Mouse (Mus musculus): Measurements from ENCODE around the gene Mettl17.
"Not testable (repeated sequence)": the region's sequence is repeated elsewhere in the genome, so short reads cannot be mapped to it uniquely, and the experiment has no call there.

Gene Mettl17

GRCm38 (mm10) chr14:51884598-51885331 is at the start of gene Mettl17:
TSS of gene Mettl17 (plus strand) at chr14:51884842.
- DNase-seq (ENCODE audit: low spot score in 2 of 2) = peak; percentile 95 to 96

DNA sequence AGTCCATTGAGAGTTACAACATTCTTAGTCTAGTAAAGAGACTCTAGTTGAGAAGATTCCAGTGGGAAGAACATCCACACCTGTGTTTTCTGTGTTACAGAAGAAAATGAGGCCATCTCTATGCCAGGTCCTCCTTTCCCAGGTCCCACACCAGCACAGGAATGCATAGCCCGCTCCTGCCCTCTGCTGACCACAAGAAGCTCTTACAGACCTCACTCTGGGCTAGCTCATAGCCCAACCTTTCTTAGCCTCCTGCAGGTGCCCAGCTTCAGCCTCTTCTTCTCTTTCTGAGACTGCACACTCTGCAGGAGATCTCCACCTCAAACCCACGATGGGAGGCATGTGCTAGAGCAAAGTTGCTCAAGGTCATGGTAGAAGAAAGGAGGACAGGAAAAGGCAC is 46.2 kb upstream of the Mettl17 start:
- not testable (repeated sequence) for DNase-seq (ENCODE audit: low spot score in 2 of 2)

GRCm38 (mm10) chr14:51842250-51842649 is 42.4 kb upstream of the Mettl17 start:
- no peak for DNase-seq (ENCODE audit: low spot score in 2 of 2)

DNA sequence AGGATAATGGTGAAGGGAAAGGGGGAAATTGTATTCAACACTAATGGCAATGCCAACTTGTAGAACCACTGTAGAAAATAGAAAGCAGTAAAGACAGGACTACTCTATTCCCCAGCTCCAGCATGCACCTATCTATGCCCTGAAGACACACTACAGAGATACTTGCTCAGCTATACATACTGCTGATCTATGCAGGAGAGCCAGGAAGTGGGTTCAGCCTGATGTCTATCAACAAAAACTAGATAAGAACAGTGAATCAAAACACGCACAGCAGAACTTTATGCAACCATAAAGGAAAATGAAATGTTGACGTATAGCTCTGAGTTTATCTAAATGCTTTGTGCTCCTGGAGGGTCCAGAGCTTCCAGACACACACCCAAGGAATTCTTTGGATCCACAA is 41.9 kb upstream of the Mettl17 start:
- no peak for DNase-seq (ENCODE audit: low spot score in 2 of 2)

DNA sequence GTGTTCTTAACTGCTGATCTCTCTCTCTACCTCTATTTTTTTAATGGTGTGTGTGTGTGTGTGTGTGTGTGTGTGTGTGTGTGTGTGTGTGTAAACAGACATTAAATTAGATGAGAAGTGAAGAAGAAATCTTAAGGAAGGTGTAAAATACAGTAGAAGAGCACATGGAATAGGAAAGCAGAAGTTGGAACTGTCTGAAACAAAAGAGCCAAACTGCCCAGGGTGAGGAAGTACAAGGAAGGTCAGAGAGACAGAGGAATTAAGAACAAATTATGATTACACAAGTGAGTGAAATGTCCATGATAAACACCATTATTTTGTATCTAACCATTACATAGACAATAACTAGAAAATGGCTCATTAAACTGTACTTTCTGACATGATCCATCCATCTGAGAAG is 40.8 kb upstream of the Mettl17 start:
- DNase-seq (ENCODE audit: low spot score in 2 of 2) = no peak

GRCm38 (mm10) chr14:51846566-51846965 is 38.1 kb upstream of the Mettl17 start:
- no peak for DNase-seq (ENCODE audit: low spot score in 2 of 2)

DNA sequence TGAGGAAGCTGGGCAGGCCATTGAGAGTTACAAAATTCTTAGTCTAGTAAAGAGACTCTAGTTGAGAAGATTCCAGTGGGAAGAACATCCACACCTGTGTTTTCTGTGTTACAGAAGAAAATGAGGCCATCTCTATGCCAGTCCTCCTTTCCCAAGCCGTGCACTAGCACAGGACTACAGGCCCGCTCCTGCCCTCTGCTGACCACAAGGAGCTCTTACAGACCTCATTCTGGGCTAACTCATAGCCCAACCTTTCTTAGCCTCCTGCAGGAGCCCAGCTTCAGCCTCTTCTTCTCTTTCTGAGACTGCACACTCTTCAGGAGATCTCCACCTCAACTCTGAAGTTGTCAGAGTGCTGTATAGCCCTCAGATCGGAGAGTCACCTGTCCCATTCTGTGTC is 33.6 kb upstream of the Mettl17 start:
- DNase-seq (ENCODE audit: low spot score in 2 of 2) = not testable (repeated sequence)

GRCm38 (mm10) chr14:51853399-51853798 is 31.2 kb upstream of the Mettl17 start, which contains the start of gene Ear6:
TSS of gene Ear6 (plus strand) at chr14:51853699.
- DNase-seq (ENCODE audit: low spot score in 2 of 2) = no peak

- DNase-seq (ENCODE audit: low spot score in 2 of 2) = not testable (repeated sequence)
Observed at GRCm38 (mm10) chr14:51855280-51855679, 29.4 kb upstream of the Mettl17 start.

GRCm38 (mm10) chr14:51863603-51864002 is 21.0 kb upstream of the Mettl17 start:
- not testable (repeated sequence) for DNase-seq (ENCODE audit: low spot score in 2 of 2)

DNA sequence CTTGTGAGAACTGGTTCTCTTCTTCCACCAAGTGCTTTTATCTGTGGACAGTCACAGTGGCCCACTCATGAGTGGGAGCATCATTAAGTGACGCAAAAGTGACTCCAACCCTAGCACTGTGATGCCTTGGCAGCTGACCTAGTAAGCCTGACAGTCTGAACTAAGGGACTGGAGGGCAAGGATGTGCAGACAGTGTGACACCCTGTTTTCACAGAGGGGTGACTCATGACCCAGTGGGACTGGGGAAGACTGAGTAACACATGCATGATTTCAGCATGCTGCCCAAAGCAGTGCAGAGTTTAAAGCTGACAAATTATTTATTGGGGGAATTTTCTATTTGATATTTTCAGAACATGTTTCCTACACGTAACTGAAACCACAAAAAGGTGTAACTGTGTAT is 13.9 kb upstream of the Mettl17 start:
- DNase-seq (ENCODE audit: low spot score in 2 of 2) = no peak

DNA sequence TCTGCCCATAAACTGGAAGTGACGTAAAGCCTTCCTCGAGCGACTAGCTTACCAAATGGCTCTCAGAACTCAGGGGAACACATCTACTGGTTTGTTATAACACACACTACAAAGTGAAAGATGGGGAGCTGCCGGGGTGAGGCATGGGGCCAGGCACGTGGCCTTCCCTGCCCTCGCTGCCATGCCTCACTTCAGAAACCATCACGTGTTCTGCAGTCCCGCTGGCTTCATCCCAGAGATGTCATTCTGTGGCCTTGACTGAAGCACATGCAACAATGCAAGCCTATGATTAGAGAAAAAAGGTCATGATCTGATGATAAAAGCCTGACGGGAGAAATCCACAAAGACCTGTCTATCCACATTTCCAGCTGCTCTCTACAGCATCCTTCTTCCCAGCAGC is 12.9 kb upstream of the Mettl17 start:
- no peak for DNase-seq (ENCODE audit: low spot score in 2 of 2)

DNA sequence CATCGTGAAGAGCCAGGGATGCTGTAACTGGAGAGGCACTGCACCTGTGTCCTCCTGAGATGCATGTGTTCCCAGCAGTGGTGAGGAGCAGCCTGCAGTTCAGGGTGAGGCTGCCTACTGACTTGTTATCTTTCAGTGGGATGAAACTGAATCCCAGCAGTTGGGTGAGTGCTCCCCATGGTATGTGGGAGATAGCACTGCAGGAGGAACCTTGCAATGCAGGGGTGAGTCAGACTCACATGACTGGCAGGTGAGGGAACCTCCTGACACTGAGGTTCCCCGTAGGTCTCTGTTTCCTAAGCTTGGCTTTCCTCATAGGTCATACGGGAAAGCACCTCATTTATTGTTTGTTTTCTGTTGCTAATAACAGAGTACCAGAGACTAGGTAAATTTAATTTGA is 7.1 kb upstream of the Mettl17 start:
- DNase-seq (ENCODE audit: low spot score in 2 of 2) = no peak

GRCm38 (mm10) chr14:51883527-51884030 is 1.1 kb upstream of the Mettl17 start:
- peak; percentile 84 to 90 for DNase-seq (ENCODE audit: low spot score in 2 of 2)

- DNase-seq (ENCODE audit: low spot score in 2 of 2) = no peak
Observed at GRCm38 (mm10) chr14:51884031-51884544, 554 bp upstream of the Mettl17 start.

GRCm38 (mm10) chr14:51886051-51886450 is 1.4 kb downstream of the Mettl17 start:
- no peak for DNase-seq (ENCODE audit: low spot score in 2 of 2)

DNA sequence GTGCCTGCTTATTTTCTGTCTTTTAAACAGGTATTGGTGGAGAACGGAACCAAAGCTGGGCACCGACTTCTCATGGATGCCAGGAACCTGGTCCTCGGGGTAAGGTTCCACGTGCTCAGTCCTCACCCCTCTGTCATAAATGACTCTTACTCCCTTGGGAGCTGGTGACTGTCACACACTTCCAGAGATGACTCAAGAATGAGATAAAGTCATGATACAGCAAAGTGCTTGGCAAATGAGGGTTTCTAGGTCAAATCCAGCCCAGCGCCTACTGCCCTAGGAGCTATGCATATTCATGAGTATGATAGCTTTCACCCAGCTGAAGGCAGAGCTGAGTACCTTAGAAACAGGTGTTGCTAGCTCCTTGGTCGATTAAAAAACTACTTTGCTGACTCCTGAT is 5.2 kb downstream of the Mettl17 start:
- no peak for DNase-seq (ENCODE audit: low spot score in 2 of 2)

DNA sequence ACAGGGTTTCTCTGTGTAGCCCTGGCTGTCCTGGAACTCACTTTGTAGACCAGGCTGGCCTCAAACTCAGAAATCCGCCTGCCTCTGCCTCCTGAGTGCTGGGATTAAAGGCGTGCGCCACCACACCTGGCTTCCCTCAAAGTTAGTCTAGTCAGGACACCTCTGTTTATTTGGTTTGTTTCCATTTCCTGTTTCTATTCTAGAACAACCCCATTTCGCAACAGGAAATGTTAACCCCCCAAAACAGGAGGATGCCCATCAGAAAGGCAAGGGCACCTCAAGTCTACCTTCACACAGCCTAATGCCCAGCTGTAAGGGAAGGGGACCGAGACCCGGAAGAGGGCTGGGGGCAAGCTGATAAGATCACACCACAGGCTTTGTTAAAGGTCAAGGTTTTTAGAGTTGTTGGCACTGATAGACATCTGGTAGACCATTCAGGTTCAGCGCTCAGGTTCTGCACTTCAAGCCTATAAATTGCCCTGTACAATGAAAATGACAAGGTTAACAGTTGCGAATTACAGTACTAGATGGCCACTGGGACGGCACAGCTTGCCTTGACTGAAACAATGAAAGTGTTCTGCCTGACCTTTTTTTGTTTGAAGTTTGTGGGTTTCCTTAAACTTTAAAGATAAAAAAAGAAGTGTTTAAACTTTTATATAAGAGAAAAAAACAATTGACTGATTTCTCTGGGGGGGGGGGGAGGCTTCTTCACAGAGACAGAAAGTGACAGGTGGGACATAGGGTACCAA is 7.7 kb downstream of the Mettl17 start, which contains the start of gene Slc39a2:
TSS of gene Slc39a2 (plus strand) at position 699 of the 749 bp plus-strand sequence.
- peak in 1 of 2 experiments; percentile 4 for DNase-seq (ENCODE audit: low spot score in 2 of 2)

- DNase-seq (ENCODE audit: low spot score in 2 of 2) = no peak
Observed at GRCm38 (mm10) chr14:51893094-51893794, 8.6 kb downstream of the Mettl17 start.

GRCm38 (mm10) chr14:51893809-51894208 is 9.2 kb downstream of the Mettl17 start:
- DNase-seq (ENCODE audit: low spot score in 2 of 2) = no peak

DNA sequence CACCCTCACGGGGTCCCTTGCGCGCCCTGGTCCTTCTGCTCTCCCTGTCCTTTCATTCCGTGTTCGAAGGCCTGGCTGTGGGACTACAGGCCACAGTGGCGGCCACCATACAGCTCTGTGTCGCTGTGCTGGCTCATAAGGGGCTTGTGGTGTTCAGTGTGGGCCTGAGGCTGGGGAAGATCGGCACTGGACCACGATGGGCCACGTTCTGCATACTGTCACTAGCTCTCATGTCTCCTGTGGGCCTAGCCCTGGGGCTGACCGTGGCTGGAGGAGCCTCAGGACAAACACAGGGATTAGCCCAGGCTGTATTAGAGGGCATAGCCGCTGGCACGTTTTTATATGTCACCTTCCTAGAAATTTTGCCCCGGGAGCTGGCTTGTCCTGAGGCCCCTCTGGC is 10.4 kb downstream of the Mettl17 start:
- no peak for DNase-seq (ENCODE audit: low spot score in 2 of 2)

DNA sequence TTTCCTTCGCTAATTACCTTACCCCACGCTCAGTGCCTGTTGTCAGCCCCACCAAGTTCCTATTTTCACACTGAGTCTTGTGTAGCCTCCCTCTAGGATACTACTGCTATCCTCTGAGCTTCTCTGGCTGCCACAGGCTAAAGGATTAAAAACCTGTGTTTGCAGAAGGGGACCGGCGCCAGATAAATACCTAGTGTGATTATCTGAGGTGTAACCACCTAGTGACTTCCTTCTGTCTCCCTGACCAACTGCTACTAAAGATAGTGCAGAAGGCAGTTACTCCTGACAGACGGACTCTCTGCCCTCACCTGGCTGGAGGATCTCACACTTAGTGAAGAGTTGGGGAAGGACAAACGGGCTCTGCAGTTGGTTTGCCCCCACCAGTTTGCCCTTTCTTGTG is 11.4 kb downstream of the Mettl17 start:
- no peak for DNase-seq (ENCODE audit: low spot score in 2 of 2)
